Mouse (Mus musculus): ENCODE data around the gene Cdkl1. TPM values are rescaled to one million over a fixed set of nuclear protein-coding genes. Genes with fewer than 3 reads are reported as not detected.

Gene Cdkl1
- total and polyA plus RNA-seq, 3 experiments, result 0.08 to 0.32 TPM; not detected in 1

Other genes with a start within 250 kb of the Cdkl1 start
- 18.8 and 20.8 TPM in 2 replicates for gene Vcpkmt, start 208.2 kb downstream of the Cdkl1 start, total RNA-seq (2012; rRNA removed)
- gene Vcpkmt, start 208.2 kb downstream of the Cdkl1 start, polyA plus RNA-seq (2012; ENCODE audit: insufficient read depth in 1 of 2, insufficient read length in 2 of 2, low read depth in 1 of 2, low replicate concordance in 2 of 2, missing spikeins in 1 of 2), result 10 to 100 TPM in 1 of 2 experiments, not detected in 1; 43.1 TPM
- 9.8 and 10.8 TPM in 2 replicates for gene Sos2, start 109.4 kb downstream of the Cdkl1 start, total RNA-seq (2012; rRNA removed)
- 10 to 100 TPM in 1 of 2 experiments, not detected in 1; 17.8 TPM for gene Sos2, start 109.4 kb downstream of the Cdkl1 start, polyA plus RNA-seq (2012; ENCODE audit: insufficient read depth in 1 of 2, insufficient read length in 2 of 2, low read depth in 1 of 2, low replicate concordance in 2 of 2, missing spikeins in 1 of 2)
- gene L2hgdh, start 66.4 kb downstream of the Cdkl1 start, total RNA-seq (2012; rRNA removed), result 23.9 and 31.6 TPM in 2 replicates
- 10 to 100 TPM in 1 of 2 experiments, not detected in 1; 18.3 TPM for gene L2hgdh, start 66.4 kb downstream of the Cdkl1 start, polyA plus RNA-seq (2012; ENCODE audit: insufficient read depth in 1 of 2, insufficient read length in 2 of 2, low read depth in 1 of 2, low replicate concordance in 2 of 2, missing spikeins in 1 of 2)
- gene Atp5s, start 66.3 kb downstream of the Cdkl1 start, total RNA-seq (2012; rRNA removed), result 9.4 and 13.7 TPM in 2 replicates
- gene Atp5s, start 66.3 kb downstream of the Cdkl1 start, polyA plus RNA-seq (2012; ENCODE audit: insufficient read depth in 1 of 2, insufficient read length in 2 of 2, low read depth in 1 of 2, low replicate concordance in 2 of 2, missing spikeins in 1 of 2), result 10 to 100 TPM in 1 of 2 experiments, not detected in 1; 12.7 TPM
- 0.36 and 0.50 TPM in 2 replicates for gene Atl1, start 101.3 kb upstream of the Cdkl1 start, total RNA-seq (2012; rRNA removed)
- 1 to 10 TPM in 1 of 2 experiments, not detected in 1; 1.0 TPM for gene Atl1, start 101.3 kb upstream of the Cdkl1 start, polyA plus RNA-seq (2012; ENCODE audit: insufficient read depth in 1 of 2, insufficient read length in 2 of 2, low read depth in 1 of 2, low replicate concordance in 2 of 2, missing spikeins in 1 of 2)
- 7.0 and 7.3 TPM in 2 replicates for gene Map4k5, start 101.9 kb upstream of the Cdkl1 start, total RNA-seq (2012; rRNA removed)
- gene Map4k5, start 101.9 kb upstream of the Cdkl1 start, polyA plus RNA-seq (2012; ENCODE audit: insufficient read depth in 1 of 2, insufficient read length in 2 of 2, low read depth in 1 of 2, low replicate concordance in 2 of 2, missing spikeins in 1 of 2), result 1 to 10 TPM in 1 of 2 experiments, not detected in 1; 8.5 TPM
- gene Sav1, start 195.7 kb upstream of the Cdkl1 start, total RNA-seq (2012; rRNA removed), result 17.8 and 20.4 TPM in 2 replicates
- gene Sav1, start 195.7 kb upstream of the Cdkl1 start, polyA plus RNA-seq (2012; ENCODE audit: insufficient read depth in 1 of 2, insufficient read length in 2 of 2, low read depth in 1 of 2, low replicate concordance in 2 of 2, missing spikeins in 1 of 2), result 10 to 100 TPM; 47.8 to 96.2 TPM